Mouse (Mus musculus) CH12.LX (cell line): ENCODE measurements around the gene Ttl. TPM values are rescaled to one million over a fixed set of nuclear protein-coding genes. Genes with fewer than 3 reads are reported as not detected.

Experiments used
- polyA plus RNA-seq: library from polyadenylated mRNA; unstranded; fragments of >175 nt; gene quantifications from 2 replicates; pipeline ENCODE4 v1.2.1, GENCODE M21; 2012; ENCODE audit warnings: low read depth; ENCODE audit not compliant: insufficient read length
- total RNA-seq, 2 experiments: library from RNA; depleted of rRNA; stranded (reverse); fragments of 300-350 nt in 1 of 2; fragments of >200 nt in 1 of 2; gene quantifications; 2 replicates each; pipeline ENCODE4 v1.2.3; 2012 to 2014

Ttl gene
- total and polyA plus RNA-seq, 3 experiments: 1.8 to 2.9 (median 2.7) TPM

Other genes with a start within 250 kb of the Ttl start
- 4.3 and 5.3 TPM in 2 replicates for gene Tmem87b, start 247.8 kb upstream of the Ttl start, total RNA-seq (2012; rRNA removed)
- 6.6 and 8.1 TPM in 2 replicates for gene Tmem87b, start 247.8 kb upstream of the Ttl start, total RNA-seq (2014; rRNA removed)
- gene Tmem87b, start 247.8 kb upstream of the Ttl start, polyA plus RNA-seq: 5.4 and 6.2 TPM in 2 replicates
- not detected in 2 replicates for gene Fbln7, start 203.0 kb upstream of the Ttl start, total RNA-seq (2012; rRNA removed)
- not detected in 2 replicates for gene Fbln7, start 203.0 kb upstream of the Ttl start, total RNA-seq (2014; rRNA removed)
- gene Fbln7, start 203.0 kb upstream of the Ttl start, polyA plus RNA-seq: not detected in 2 replicates
- gene Zc3h8, start 121.9 kb upstream of the Ttl start, total RNA-seq (2012; rRNA removed): 8.1 and 10.2 TPM in 2 replicates
- gene Zc3h8, start 121.9 kb upstream of the Ttl start, total RNA-seq (2014; rRNA removed): 11.7 and 15.3 TPM in 2 replicates
- gene Zc3h8, start 121.9 kb upstream of the Ttl start, polyA plus RNA-seq: 15.2 and 20.2 TPM in 2 replicates
- 0.55 and 0.64 TPM in 2 replicates for gene Zc3h6, start 98.5 kb upstream of the Ttl start, total RNA-seq (2012; rRNA removed)
- gene Zc3h6, start 98.5 kb upstream of the Ttl start, total RNA-seq (2014; rRNA removed): 0.65 and 0.72 TPM in 2 replicates
- gene Zc3h6, start 98.5 kb upstream of the Ttl start, polyA plus RNA-seq: 0.57 and 0.59 TPM in 2 replicates
- gene Gm10762, start 98.2 kb upstream of the Ttl start, total RNA-seq (2012; rRNA removed): 3.3 and 3.4 TPM in 2 replicates
- gene Gm10762, start 98.2 kb upstream of the Ttl start, total RNA-seq (2014; rRNA removed): 2.9 and 3.9 TPM in 2 replicates
- gene Gm10762, start 98.2 kb upstream of the Ttl start, polyA plus RNA-seq: 3.0 and 3.3 TPM in 2 replicates
- not detected in 2 replicates for gene Vinac1, start 17.8 kb upstream of the Ttl start, total RNA-seq (2012; rRNA removed)
- gene Vinac1, start 17.8 kb upstream of the Ttl start, total RNA-seq (2014; rRNA removed): not detected in 2 replicates
- gene Vinac1, start 17.8 kb upstream of the Ttl start, polyA plus RNA-seq: 0.06 TPM in 1 of 2 replicates, not detected in the other
- 68.0 and 86.7 TPM in 2 replicates for gene Polr1b, start 35.1 kb downstream of the Ttl start, total RNA-seq (2012; rRNA removed)
- 70.5 and 70.9 TPM in 2 replicates for gene Polr1b, start 35.1 kb downstream of the Ttl start, total RNA-seq (2014; rRNA removed)
- 74.2 and 83.1 TPM in 2 replicates for gene Polr1b, start 35.1 kb downstream of the Ttl start, polyA plus RNA-seq
- gene Chchd5, start 63.8 kb downstream of the Ttl start, total RNA-seq (2012; rRNA removed): 14.3 and 24.1 TPM in 2 replicates
- 20.5 and 23.4 TPM in 2 replicates for gene Chchd5, start 63.8 kb downstream of the Ttl start, total RNA-seq (2014; rRNA removed)
- 17.8 and 20.8 TPM in 2 replicates for gene Chchd5, start 63.8 kb downstream of the Ttl start, polyA plus RNA-seq
- gene Slc20a1, start 132.8 kb downstream of the Ttl start, total RNA-seq (2012; rRNA removed): 43.1 and 47.2 TPM in 2 replicates
- 72.1 and 77.3 TPM in 2 replicates for gene Slc20a1, start 132.8 kb downstream of the Ttl start, total RNA-seq (2014; rRNA removed)
- gene Slc20a1, start 132.8 kb downstream of the Ttl start, polyA plus RNA-seq: 78.2 and 95.1 TPM in 2 replicates
- gene Ckap2l, start 231.3 kb downstream of the Ttl start, total RNA-seq (2012; rRNA removed): 13.3 and 15.0 TPM in 2 replicates
- 22.6 and 23.6 TPM in 2 replicates for gene Ckap2l, start 231.3 kb downstream of the Ttl start, total RNA-seq (2014; rRNA removed)
- gene Ckap2l, start 231.3 kb downstream of the Ttl start, polyA plus RNA-seq: 30.5 and 35.6 TPM in 2 replicates
- 0.04 TPM in 1 of 2 replicates, not detected in the other for gene Il1a, start 244.0 kb downstream of the Ttl start, total RNA-seq (2012; rRNA removed)
- 0.17 TPM in 1 of 2 replicates, not detected in the other for gene Il1a, start 244.0 kb downstream of the Ttl start, total RNA-seq (2014; rRNA removed)
- gene Il1a, start 244.0 kb downstream of the Ttl start, polyA plus RNA-seq: 0.13 TPM in 1 of 2 replicates, not detected in the other